Mouse (Mus musculus) bone marrow, adult 2 months (tissue): ENCODE results near the gene Tmed1.

Source experiments
- CTCF ChIP-seq: fragments of 200-500 bp; IDR thresholded peaks from 2 replicates; pipeline ENCODE4 v1.5.1; 2011; ENCODE audit warnings: low read length, control low read depth; ENCODE audit not compliant: control insufficient read depth, insufficient read depth
- POLR2A ChIP-seq: fragments of 200-500 bp; IDR thresholded peaks from 2 replicates; pipeline ENCODE4 v1.6.1; 2011; ENCODE audit warnings: low read depth, mild to moderate bottlenecking, control low read depth, low read length, borderline replicate concordance; ENCODE audit not compliant: control insufficient read depth

DNA sequence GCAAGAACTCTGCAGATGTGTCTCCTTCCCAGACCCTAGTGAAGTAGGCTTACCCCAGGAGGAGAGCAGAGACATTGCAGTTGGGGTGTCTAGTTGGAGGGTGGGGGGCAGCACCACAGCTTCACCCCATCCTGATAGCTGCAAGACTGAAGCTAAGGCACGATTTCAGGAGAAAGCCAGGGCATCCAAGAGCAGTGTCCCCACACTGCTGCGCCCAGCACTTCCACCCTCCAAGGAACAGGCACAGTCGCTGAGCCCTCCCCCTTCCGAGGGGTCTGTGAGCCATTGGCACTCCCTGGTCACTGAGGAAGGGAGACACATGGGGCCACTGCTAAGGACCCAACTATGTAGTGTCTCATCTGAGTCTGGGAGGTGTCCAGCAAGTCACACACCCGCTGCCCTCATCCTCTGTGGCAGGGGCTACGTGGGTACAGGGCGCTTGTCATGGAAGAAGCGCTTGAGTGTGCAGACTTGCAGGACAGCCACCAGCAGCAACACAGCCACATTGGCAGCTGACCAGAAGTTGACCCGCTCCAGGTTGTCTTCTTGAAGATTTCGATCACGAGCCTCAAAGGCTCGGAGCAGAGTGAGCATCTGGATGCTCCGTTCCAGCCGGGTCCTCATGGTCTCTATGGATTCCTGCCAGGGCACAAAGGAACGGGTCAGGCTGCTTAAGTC, 2.2 kb downstream of the Tmed1 start:
- no peak for TF ChIP-seq POLR2A
- no peak for TF ChIP-seq CTCF
